Mouse (Mus musculus) bone marrow macrophage, adult 2 months (primary cell): ENCODE measurements around the gene Gm45021.

ENCODE experiments used
- CTCF ChIP-seq: IDR thresholded peaks from 2 replicates; pipeline ENCODE4 v1.5.1; 2012; ENCODE audit warnings: low read depth, mild to moderate bottlenecking, low read length, moderate library complexity
- POLR2A ChIP-seq: IDR thresholded peaks from 2 replicates; pipeline ENCODE4 v1.6.1; 2012; ENCODE audit warnings: mild to moderate bottlenecking, low read depth, low read length, borderline replicate concordance

- TF ChIP-seq CTCF (no peak), POLR2A (no peak)
Measured at GRCm38 (mm10) chr6:48596545-48597232, 7.3 kb downstream of the Gm45021 start.
